Mouse (Mus musculus) myocyte (in vitro differentiated cells): ENCODE measurements around the gene Nt5dc2.

Source experiments
- POLR2A ChIP-seq: IDR thresholded peaks from one replicate; pipeline ENCODE4 v1.6.1; 2011; ENCODE audit warnings: low read depth, mild to moderate bottlenecking, control low read depth, moderate library complexity; ENCODE audit not compliant: insufficient read length
- TCF3 ChIP-seq: IDR thresholded peaks from one replicate; pipeline ENCODE4 v1.6.1; 2011; ENCODE audit warnings: low read depth, control low read depth; ENCODE audit not compliant: insufficient read length
- USF1 ChIP-seq: IDR thresholded peaks from one replicate; pipeline ENCODE4 v1.6.1; 2011; ENCODE audit warnings: low read depth, mild to moderate bottlenecking, control low read depth, moderate library complexity

DNA sequence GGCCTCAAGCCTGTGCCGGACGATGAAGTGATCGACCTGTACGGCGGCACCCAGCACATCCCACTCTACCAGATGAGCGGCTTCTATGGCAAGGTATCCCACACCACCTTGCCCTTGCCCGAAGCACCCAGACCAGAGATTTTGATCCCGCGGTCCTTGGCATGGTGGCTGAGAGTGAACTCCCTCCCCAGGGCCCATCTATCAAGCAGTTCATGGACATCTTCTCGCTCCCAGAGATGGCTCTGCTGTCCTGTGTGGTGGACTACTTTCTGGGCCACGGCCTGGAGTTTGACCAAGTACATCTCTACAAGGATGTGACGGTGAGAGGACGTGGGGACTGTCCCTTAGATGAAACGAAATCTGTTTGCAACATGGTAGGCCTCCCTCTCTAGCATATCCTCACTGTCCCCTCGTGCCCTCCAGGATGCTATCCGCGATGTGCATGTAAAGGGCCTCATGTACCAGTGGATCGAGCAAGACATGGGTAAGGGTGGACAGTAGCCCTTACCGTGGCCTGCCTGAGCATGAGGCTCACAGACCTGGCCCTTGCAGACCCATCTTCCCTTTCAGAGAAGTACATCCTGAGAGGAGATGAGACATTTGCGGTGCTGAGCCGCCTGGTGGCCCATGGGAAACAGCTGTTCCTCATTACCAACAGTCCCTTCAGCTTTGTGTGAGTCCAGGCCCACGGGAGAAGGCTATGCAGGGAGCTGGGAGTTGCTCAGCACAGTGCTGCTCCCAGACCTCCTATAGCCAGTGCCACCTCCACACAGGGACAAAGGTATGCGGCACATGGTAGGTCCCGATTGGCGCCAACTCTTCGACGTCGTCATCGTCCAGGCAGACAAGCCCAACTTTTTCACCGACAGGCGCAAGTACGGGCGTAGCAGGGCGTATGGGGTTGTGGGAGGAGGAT is 4.9 kb downstream of the Nt5dc2 start:
- TF ChIP-seq USF1 = no peak
- TF ChIP-seq POLR2A = no peak
- TF ChIP-seq TCF3 = no peak
